Mouse (Mus musculus) hindbrain, embryonic 15.5 days (tissue): ENCODE results near the gene Apopt1. TPM values are rescaled to one million over a fixed set of nuclear protein-coding genes. Genes with fewer than 3 reads are reported as not detected.
A peak's percentile ranks its signal among the peaks of the same experiment; 100 is the strongest.

Experiments
- ATAC-seq: fragments of 200-750 bp; cut with Nextera tagmentation; 2 replicates; pipeline ENCODE4 v1.8.0; 2017; ENCODE audit warnings: low read depth, moderate number of reproducible peaks, moderate TSS enrichment; ENCODE audit not compliant: low FRiP score
- H3K27ac ChIP-seq: fragments of 300-500 bp; sonication (generic); replicated peaks from 2 replicates; pipeline ENCODE4 v1.5.1; 2015; ENCODE audit warnings: mild to moderate bottlenecking, inconsistent platforms
- H3K27me3 ChIP-seq: fragments of 300-500 bp; sonication (generic); 2 replicates; pipeline ENCODE4 v1.6.1; 2015; ENCODE audit warnings: control low read depth, inconsistent platforms
- H3K36me3 ChIP-seq: fragments of 300-500 bp; sonication (generic); 2 replicates; pipeline ENCODE4 v1.6.1; 2015; ENCODE audit warnings: control low read depth, inconsistent platforms
- H3K4me1 ChIP-seq: fragments of 300-500 bp; sonication (generic); replicated peaks from 2 replicates; pipeline ENCODE4 v1.6.1; 2015; ENCODE audit warnings: control low read depth, inconsistent platforms
- H3K4me2 ChIP-seq: fragments of 300-500 bp; sonication (generic); 2 replicates; pipeline ENCODE4 v1.6.1; 2015; ENCODE audit warnings: moderate library complexity, mild to moderate bottlenecking, inconsistent platforms
- H3K4me3 ChIP-seq: fragments of 300-500 bp; sonication (generic); 2 replicates; pipeline ENCODE4 v1.5.1; 2015; ENCODE audit warnings: mild to moderate bottlenecking, inconsistent platforms
- H3K9ac ChIP-seq: fragments of 300-500 bp; sonication (generic); 2 replicates; pipeline ENCODE4 v1.6.1; 2015; ENCODE audit warnings: inconsistent platforms
- H3K9me3 ChIP-seq: fragments of 300-500 bp; sonication (generic); 2 replicates; pipeline ENCODE4 v1.6.1; 2016; ENCODE audit warnings: control low read depth, inconsistent platforms
- WGBS: fragments of 180-500 bp; shearing (Covaris S2); methylation state at CpG from one replicate; pipeline ENCODE4 v1.1.7; 2015; 5-methylcytosine and 5-hydroxymethylcytosine counted together
- polyA plus RNA-seq: library from polyadenylated mRNA; unstranded; fragments of >200 nt; fragmentation: Nextera tagmentation; extraction: Ambion mirVana; gene quantifications from 2 replicates; pipeline ENCODE4 v1.2.1, GENCODE M21; 2015

Gene Apopt1
- polyA plus RNA-seq, 1 experiment from 2014 or later, result 52.9 TPM

- H3K27ac ChIP-seq, result peak overlapping the region; percentile 94
- peak; percentile 65 for ATAC-seq
- H3K36me3 ChIP-seq, result peaks cover 6% of the 10 kb centered on the region; the same call in 1 of the 2 replicates
- H3K4me2 ChIP-seq, result peak overlapping the region; percentile 90
- peak overlapping the region; percentile 84 for H3K4me3 ChIP-seq
- peak overlapping the region; percentile 98 for H3K9ac ChIP-seq
- no peaks in the 10 kb centered on the region for H3K27me3 ChIP-seq
- peaks cover 40% of the 10 kb centered on the region for H3K4me1 ChIP-seq
- H3K9me3 ChIP-seq, result no peaks in the 10 kb centered on the region
- under 1% methylated on average over 34 of the region's 34 CpGs for WGBS
Measured at GRCm38 (mm10) chr12:111671431-111671902, 41.6 kb upstream of the Apopt1 start.

GRCm38 (mm10) chr12:111672176-111672575, 40.9 kb upstream of the Apopt1 start, which contains the start of gene Ckb:
TSS of gene Ckb (minus strand) at chr12:111672338.
- H3K9ac ChIP-seq, result peak within 1 kb of the TSS; percentile 98
- H3K4me2 ChIP-seq, result peak within 1 kb of the TSS; percentile 90
- no peaks in the 10 kb centered on the region for H3K27me3 ChIP-seq
- H3K27ac ChIP-seq, result peak within 1 kb of the TSS; percentile 94
- no peaks in the 10 kb centered on the region for H3K9me3 ChIP-seq
- H3K4me3 ChIP-seq, result peak within 1 kb of the TSS; percentile 84
- peak; percentile 85 for ATAC-seq
- H3K4me1 ChIP-seq, result peaks cover 42% of the 10 kb centered on the region
- WGBS, result under 1% methylated on average over 31 of the region's 31 CpGs
- peaks cover 6% of the 10 kb centered on the region; the same call in 1 of the 2 replicates for H3K36me3 ChIP-seq

GRCm38 (mm10) chr12:111672581-111672980, 40.5 kb upstream of the Apopt1 start:
- peaks cover 6% of the 10 kb centered on the region; the same call in 1 of the 2 replicates for H3K36me3 ChIP-seq
- H3K9ac ChIP-seq, result peak overlapping the region; percentile 98
- H3K4me3 ChIP-seq, result peak overlapping the region; percentile 84
- ATAC-seq, result no peak; the same call in 1 of the 2 replicates
- H3K4me2 ChIP-seq, result peak overlapping the region; percentile 90
- H3K4me1 ChIP-seq, result peaks cover 46% of the 10 kb centered on the region
- H3K27me3 ChIP-seq, result no peaks in the 10 kb centered on the region
- no peaks in the 10 kb centered on the region for H3K9me3 ChIP-seq
- WGBS, result 9% methylated on average over 12 of the region's 12 CpGs
- peak overlapping the region; percentile 94 for H3K27ac ChIP-seq

- WGBS, result 72% methylated on average over 2 of the region's 2 CpGs
- H3K4me1 ChIP-seq, result peaks cover 40% of the 10 kb centered on the region
- no peaks in the 10 kb centered on the region for H3K9me3 ChIP-seq
- H3K27me3 ChIP-seq, result no peaks in the 10 kb centered on the region
- 0 out of 2 replicates have a peak, but pooled peaks cover 5% of the 10 kb centered on the region for H3K36me3 ChIP-seq
- no peak overlapping the region for H3K9ac ChIP-seq
- no peak overlapping the region for H3K4me3 ChIP-seq
- H3K4me2 ChIP-seq, result no peak overlapping the region
- ATAC-seq, result no peak
- H3K27ac ChIP-seq, result no peak overlapping the region
Measured at GRCm38 (mm10) chr12:111674850-111675486, 38.1 kb upstream of the Apopt1 start.

- no peak overlapping the region for H3K4me2 ChIP-seq
- peaks cover 30% of the 10 kb centered on the region for H3K4me1 ChIP-seq
- no peaks in the 10 kb centered on the region for H3K36me3 ChIP-seq
- H3K4me3 ChIP-seq, result no peak overlapping the region
- H3K9me3 ChIP-seq, result no peaks in the 10 kb centered on the region
- no peak overlapping the region for H3K27ac ChIP-seq
- H3K27me3 ChIP-seq, result no peaks in the 10 kb centered on the region
- 88% methylated on average over 6 of the region's 6 CpGs for WGBS
- ATAC-seq, result no peak
- H3K9ac ChIP-seq, result no peak overlapping the region
Measured at GRCm38 (mm10) chr12:111675797-111676580, 37.1 kb upstream of the Apopt1 start.

GRCm38 (mm10) chr12:111677421-111677820, 35.6 kb upstream of the Apopt1 start:
- H3K27me3 ChIP-seq, result no peaks in the 10 kb centered on the region
- peaks cover 2% of the 10 kb centered on the region; the same call in 1 of the 2 replicates for H3K36me3 ChIP-seq
- ATAC-seq, result peak; percentile 28
- H3K9me3 ChIP-seq, result no peaks in the 10 kb centered on the region
- peak overlapping the region; percentile 93 for H3K27ac ChIP-seq
- peak overlapping the region; percentile 76 for H3K9ac ChIP-seq
- H3K4me2 ChIP-seq, result peak overlapping the region; percentile 93
- peak overlapping the region; percentile 74 for H3K4me3 ChIP-seq
- WGBS, result 12% methylated on average over 5 of the region's 5 CpGs
- peaks cover 28% of the 10 kb centered on the region for H3K4me1 ChIP-seq

GRCm38 (mm10) chr12:111677882-111678669, 35.0 kb upstream of the Apopt1 start, which contains the start of gene Trmt61a:
TSS of gene Trmt61a (plus strand) at chr12:111678105.
- Histone ChIP-seq H3K9me3 (no peaks in the 10 kb centered on the region), H3K4me3 (peak within 1 kb of the TSS; percentile 74), H3K36me3 (peaks cover 5% of the 10 kb centered on the region; the same call in 1 of the 2 replicates), H3K4me1 (peaks cover 22% of the 10 kb centered on the region), H3K27me3 (no peaks in the 10 kb centered on the region), H3K9ac (peak within 1 kb of the TSS; percentile 76), H3K4me2 (peak within 1 kb of the TSS; percentile 93), H3K27ac (peak within 1 kb of the TSS; percentile 93)
- WGBS, result under 1% methylated on average over 51 of the region's 51 CpGs
- peak; percentile 86 for ATAC-seq

GRCm38 (mm10) chr12:111678670-111678933, 34.5 kb upstream of the Apopt1 start:
- Histone ChIP-seq H3K27ac (no peak overlapping the region), H3K4me2 (peak overlapping the region; percentile 93), H3K36me3 (peaks cover 5% of the 10 kb centered on the region; the same call in 1 of the 2 replicates), H3K9ac (peak overlapping the region; percentile 76), H3K4me1 (peaks cover 22% of the 10 kb centered on the region), H3K4me3 (peak overlapping the region; percentile 74), H3K9me3 (no peaks in the 10 kb centered on the region), H3K27me3 (no peaks in the 10 kb centered on the region)
- ATAC-seq, result no peak
- WGBS, result 10% methylated on average over 13 of the region's 13 CpGs

GRCm38 (mm10) chr12:111678997-111679396, 34.1 kb upstream of the Apopt1 start:
- 0 out of 2 replicates have a peak overlapping the region, but pooled peaks have one; percentile 76 for H3K9ac ChIP-seq
- H3K4me1 ChIP-seq, result peaks cover 22% of the 10 kb centered on the region
- ATAC-seq, result no peak
- no peak overlapping the region for H3K27ac ChIP-seq
- peak overlapping the region; percentile 74 for H3K4me3 ChIP-seq
- WGBS, result 66% methylated on average over 7 of the region's 7 CpGs
- H3K36me3 ChIP-seq, result peaks cover 7% of the 10 kb centered on the region; the same call in 1 of the 2 replicates
- no peaks in the 10 kb centered on the region for H3K27me3 ChIP-seq
- no peaks in the 10 kb centered on the region for H3K9me3 ChIP-seq
- H3K4me2 ChIP-seq, result peak overlapping the region; percentile 93

GRCm38 (mm10) chr12:111680661-111681060, 32.4 kb upstream of the Apopt1 start:
- H3K36me3 ChIP-seq, result peaks cover 8% of the 10 kb centered on the region; the same call in 1 of the 2 replicates
- no peak overlapping the region for H3K4me2 ChIP-seq
- no peak overlapping the region for H3K27ac ChIP-seq
- no peaks in the 10 kb centered on the region for H3K27me3 ChIP-seq
- 96% methylated on average over 13 of the region's 13 CpGs for WGBS
- peaks cover 22% of the 10 kb centered on the region for H3K4me1 ChIP-seq
- no peak for ATAC-seq
- no peak overlapping the region for H3K9ac ChIP-seq
- no peak overlapping the region for H3K4me3 ChIP-seq
- H3K9me3 ChIP-seq, result no peaks in the 10 kb centered on the region

- H3K4me3 ChIP-seq, result no peak overlapping the region
- ATAC-seq, result no peak
- H3K27ac ChIP-seq, result no peak overlapping the region
- no peak overlapping the region for H3K9ac ChIP-seq
- H3K36me3 ChIP-seq, result peaks cover 8% of the 10 kb centered on the region; the same call in 1 of the 2 replicates
- no peaks in the 10 kb centered on the region for H3K27me3 ChIP-seq
- 81% methylated on average over 8 of the region's 8 CpGs for WGBS
- peaks cover 23% of the 10 kb centered on the region for H3K4me1 ChIP-seq
- H3K9me3 ChIP-seq, result no peaks in the 10 kb centered on the region
- no peak overlapping the region for H3K4me2 ChIP-seq
Measured at GRCm38 (mm10) chr12:111681305-111681704, 31.8 kb upstream of the Apopt1 start.
